Mouse (Mus musculus): ENCODE measurements around the gene Lamb2. TPM values are rescaled to one million over a fixed set of nuclear protein-coding genes. Genes with fewer than 3 reads are reported as not detected.

The Lamb2 gene
- polyA plus RNA-seq, 1 experiment from 2014 or later, result 62.6 TPM

DNA sequence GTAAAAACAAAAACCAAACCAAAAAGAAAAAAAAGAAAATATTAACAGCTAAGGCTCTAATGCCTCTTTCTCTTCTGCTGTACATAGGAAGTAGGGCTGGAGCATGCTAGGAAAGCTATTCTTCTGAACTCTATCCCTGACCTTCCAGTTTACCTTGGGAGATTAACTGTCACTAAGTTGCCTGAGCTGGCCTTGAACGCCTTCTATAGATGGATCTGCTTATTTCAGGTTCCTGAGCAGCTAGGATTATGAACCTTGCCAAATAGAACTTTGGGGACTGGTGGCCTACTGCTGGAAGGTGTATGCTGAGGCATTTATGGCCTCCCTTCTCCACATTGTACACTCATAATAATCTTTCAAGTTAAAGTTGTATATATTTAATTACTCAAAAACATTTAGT lies 51.4 kb downstream of the Lamb2 start:
- Histone ChIP-seq H3K27ac (no peak overlapping the region), H3K27me3 (no peaks in the 10 kb centered on the region), H3K4me2 (replicated peaks) (no peak overlapping the region), H3K9ac (no peak overlapping the region), H3K36me3 (peaks cover 80% of the 10 kb centered on the region), H3K4me1 (no peaks in the 10 kb centered on the region), H3K4me3 (no peak overlapping the region), H3K9me3 (no peaks in the 10 kb centered on the region)
- ATAC-seq (ENCODE audit: low FRiP score, low read depth), result no peak
- WGBS, result 90% methylated on average over 1 of the region's 1 CpGs

DNA sequence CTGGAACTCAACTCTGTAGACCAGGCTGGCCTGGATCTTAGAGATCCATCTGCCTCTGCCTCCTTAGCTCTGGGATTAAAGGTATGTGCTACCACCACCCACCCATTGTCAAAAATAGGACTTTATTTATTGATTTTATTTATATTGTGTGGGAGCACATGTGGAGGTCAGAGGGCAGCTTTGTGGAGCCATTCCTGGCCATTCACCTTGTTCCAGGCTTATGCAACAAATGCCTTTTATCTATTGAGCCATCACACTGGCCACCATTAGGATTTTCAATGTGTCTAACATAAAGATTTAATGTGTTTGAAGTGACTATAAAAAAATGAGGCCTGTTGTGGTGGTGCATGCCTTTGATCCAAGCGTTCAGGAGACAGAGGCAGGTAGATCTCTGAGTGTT lies 52.0 kb downstream of the Lamb2 start:
- no peak overlapping the region for H3K4me2 ChIP-seq (replicated peaks)
- no peak overlapping the region for H3K27ac ChIP-seq
- H3K27me3 ChIP-seq, result no peaks in the 10 kb centered on the region
- no peaks in the 10 kb centered on the region for H3K9me3 ChIP-seq
- ATAC-seq (ENCODE audit: low FRiP score, low read depth), result no peak
- H3K36me3 ChIP-seq, result peaks cover 85% of the 10 kb centered on the region
- 98% methylated on average over 1 of the region's 1 CpGs for WGBS
- no peaks in the 10 kb centered on the region for H3K4me1 ChIP-seq
- no peak overlapping the region for H3K9ac ChIP-seq
- no peak overlapping the region for H3K4me3 ChIP-seq

Other genes starting within 250 kb of the Lamb2 start
- gene Dag1, start 215.8 kb upstream of the Lamb2 start, polyA plus RNA-seq (2015; fragmentation: Nextera tagmentation; extraction: Ambion mirVana), result 56.9 and 63.3 TPM in 2 replicates
- 53.0 and 54.0 TPM in 2 replicates for gene Nicn1, start 189.3 kb upstream of the Lamb2 start, polyA plus RNA-seq (2015; fragmentation: Nextera tagmentation; extraction: Ambion mirVana)
- gene Amt, start 182.9 kb upstream of the Lamb2 start, polyA plus RNA-seq (2015; fragmentation: Nextera tagmentation; extraction: Ambion mirVana), result 13.5 and 13.7 TPM in 2 replicates
- gene Rhoa, start 173.6 kb upstream of the Lamb2 start, polyA plus RNA-seq (2015; fragmentation: Nextera tagmentation; extraction: Ambion mirVana), result 426 and 428 TPM in 2 replicates
- gene Tcta, start 173.6 kb upstream of the Lamb2 start, polyA plus RNA-seq (2015; fragmentation: Nextera tagmentation; extraction: Ambion mirVana), result 30.3 and 35.8 TPM in 2 replicates
- gene Gpx1, start 140.8 kb upstream of the Lamb2 start, polyA plus RNA-seq (2015; fragmentation: Nextera tagmentation; extraction: Ambion mirVana), result 633 and 719 TPM in 2 replicates
- gene Usp4, start 131.9 kb upstream of the Lamb2 start, polyA plus RNA-seq (2015; fragmentation: Nextera tagmentation; extraction: Ambion mirVana), result 115 and 116 TPM in 2 replicates
- 0.52 and 0.99 TPM in 2 replicates for gene 1700102P08Rik, start 86.9 kb upstream of the Lamb2 start, polyA plus RNA-seq (2015; fragmentation: Nextera tagmentation; extraction: Ambion mirVana)
- gene Ccdc36, start 51.3 kb upstream of the Lamb2 start, polyA plus RNA-seq (2015; fragmentation: Nextera tagmentation; extraction: Ambion mirVana), result 1.6 and 2.0 TPM in 2 replicates
- not detected in 2 replicates for gene BC048562, start 43.3 kb upstream of the Lamb2 start, polyA plus RNA-seq (2015; fragmentation: Nextera tagmentation; extraction: Ambion mirVana)
- 57.7 and 59.7 TPM in 2 replicates for gene Ccdc71, start 19.2 kb upstream of the Lamb2 start, polyA plus RNA-seq (2015; fragmentation: Nextera tagmentation; extraction: Ambion mirVana)
- gene Klhdc8b, start 18.2 kb upstream of the Lamb2 start, polyA plus RNA-seq (2015; fragmentation: Nextera tagmentation; extraction: Ambion mirVana), result 37.8 and 38.9 TPM in 2 replicates
- 68.3 and 75.9 TPM in 2 replicates for gene Usp19, start 10.9 kb downstream of the Lamb2 start, polyA plus RNA-seq (2015; fragmentation: Nextera tagmentation; extraction: Ambion mirVana)
- 108 and 111 TPM in 2 replicates for gene Qars, start 28.0 kb downstream of the Lamb2 start, polyA plus RNA-seq (2015; fragmentation: Nextera tagmentation; extraction: Ambion mirVana)
- gene Qrich1, start 37.1 kb downstream of the Lamb2 start, polyA plus RNA-seq (2015; fragmentation: Nextera tagmentation; extraction: Ambion mirVana), result 134 and 137 TPM in 2 replicates
- gene Impdh2, start 80.5 kb downstream of the Lamb2 start, polyA plus RNA-seq (2015; fragmentation: Nextera tagmentation; extraction: Ambion mirVana), result 188 and 190 TPM in 2 replicates
- gene Ndufaf3, start 87.7 kb downstream of the Lamb2 start, polyA plus RNA-seq (2015; fragmentation: Nextera tagmentation; extraction: Ambion mirVana), result 41.2 and 45.6 TPM in 2 replicates
- 175 and 192 TPM in 2 replicates for gene Dalrd3, start 90.2 kb downstream of the Lamb2 start, polyA plus RNA-seq (2015; fragmentation: Nextera tagmentation; extraction: Ambion mirVana)
- 167 and 168 TPM in 2 replicates for gene Wdr6, start 99.0 kb downstream of the Lamb2 start, polyA plus RNA-seq (2015; fragmentation: Nextera tagmentation; extraction: Ambion mirVana)
- 11.2 and 11.7 TPM in 2 replicates for gene P4htm, start 117.9 kb downstream of the Lamb2 start, polyA plus RNA-seq (2015; fragmentation: Nextera tagmentation; extraction: Ambion mirVana)
- gene Arih2, start 169.7 kb downstream of the Lamb2 start, polyA plus RNA-seq (2015; fragmentation: Nextera tagmentation; extraction: Ambion mirVana), result 55.0 and 59.7 TPM in 2 replicates
- gene Slc25a20, start 182.4 kb downstream of the Lamb2 start, polyA plus RNA-seq (2015; fragmentation: Nextera tagmentation; extraction: Ambion mirVana), result 45.7 and 50.4 TPM in 2 replicates
- gene Prkar2a, start 209.6 kb downstream of the Lamb2 start, polyA plus RNA-seq (2015; fragmentation: Nextera tagmentation; extraction: Ambion mirVana), result 26.2 and 31.3 TPM in 2 replicates

All from limb, embryonic 13.5 days (tissue).